Mouse (Mus musculus) thymus, adult 2 months (tissue): ENCODE results near the gene Manba.

Experiments used
- CTCF ChIP-seq: fragments of 200-500 bp; IDR thresholded peaks from 2 replicates; pipeline ENCODE4 v1.5.1; 2012; ENCODE audit warnings: mild to moderate bottlenecking, control low read depth, low read length, moderate library complexity, borderline replicate concordance; ENCODE audit not compliant: control insufficient read depth, poor library complexity, insufficient read depth; ENCODE audit errors: extremely low read depth
- POLR2A ChIP-seq: fragments of 200-500 bp; IDR thresholded peaks from 2 replicates; pipeline ENCODE4 v1.6.1; 2012; ENCODE audit warnings: mild to moderate bottlenecking, low read length, control low read depth, moderate library complexity; ENCODE audit not compliant: control insufficient read depth, poor library complexity, insufficient read depth; ENCODE audit errors: extremely low read depth

GRCm38 (mm10) chr3:135578588-135579140 is 93.3 kb downstream of the Manba start:
- TF ChIP-seq POLR2A (no peak), CTCF (no peak)
